Mouse (Mus musculus) limb, embryonic 15.5 days (tissue): ENCODE results near the gene Nubp2. TPM values are rescaled to one million over a fixed set of nuclear protein-coding genes. Genes with fewer than 3 reads are reported as not detected.

Source experiments
- ATAC-seq: fragments of 200-750 bp; cut with Nextera tagmentation; 2 replicates; pipeline ENCODE4 v1.8.0; 2017; ENCODE audit warnings: low read depth, moderate TSS enrichment; ENCODE audit not compliant: insufficient number of reproducible peaks, low FRiP score, low TSS enrichment
- H3K27ac ChIP-seq: fragments of 300-500 bp; sonication (generic); 2 replicates; pipeline ENCODE4 v1.5.1; 2015; ENCODE audit warnings: moderate library complexity, mild to moderate bottlenecking, inconsistent platforms
- H3K27me3 ChIP-seq: fragments of 300-500 bp; sonication (generic); 2 replicates; pipeline ENCODE4 v1.6.1; 2015; ENCODE audit warnings: inconsistent platforms
- H3K36me3 ChIP-seq: fragments of 300-500 bp; sonication (generic); 2 replicates; pipeline ENCODE4 v1.6.1; 2015; ENCODE audit warnings: inconsistent platforms
- H3K4me1 ChIP-seq: fragments of 300-500 bp; sonication (generic); 2 replicates; pipeline ENCODE4 v1.6.1; 2015; ENCODE audit warnings: inconsistent platforms
- H3K4me2 ChIP-seq: fragments of 300-500 bp; sonication (generic); 2 replicates; pipeline ENCODE4 v1.6.1; 2015; ENCODE audit warnings: mild to moderate bottlenecking, inconsistent platforms
- H3K4me3 ChIP-seq: fragments of 300-500 bp; sonication (generic); 2 replicates; pipeline ENCODE4 v1.5.1; 2015; ENCODE audit warnings: mild to moderate bottlenecking, inconsistent platforms
- H3K9ac ChIP-seq: fragments of 300-500 bp; sonication (generic); 2 replicates; pipeline ENCODE4 v1.6.1; 2015; ENCODE audit warnings: inconsistent platforms
- H3K9me3 ChIP-seq: fragments of 300-500 bp; sonication (generic); 2 replicates; pipeline ENCODE4 v1.6.1; 2016; ENCODE audit warnings: inconsistent platforms
- WGBS: fragments of 180-500 bp; shearing (Covaris S2); methylation state at CpG from one replicate; pipeline ENCODE4 v1.1.7; 2015; 5-methylcytosine and 5-hydroxymethylcytosine counted together
- polyA plus RNA-seq: library from polyadenylated mRNA; unstranded; fragments of >200 nt; fragmentation: Nextera tagmentation; extraction: Ambion mirVana; gene quantifications from 2 replicates; pipeline ENCODE4 v1.2.1, GENCODE M21; 2015

The Nubp2 gene
- polyA plus RNA-seq, 1 experiment from 2014 or later: 47.7 TPM

DNA sequence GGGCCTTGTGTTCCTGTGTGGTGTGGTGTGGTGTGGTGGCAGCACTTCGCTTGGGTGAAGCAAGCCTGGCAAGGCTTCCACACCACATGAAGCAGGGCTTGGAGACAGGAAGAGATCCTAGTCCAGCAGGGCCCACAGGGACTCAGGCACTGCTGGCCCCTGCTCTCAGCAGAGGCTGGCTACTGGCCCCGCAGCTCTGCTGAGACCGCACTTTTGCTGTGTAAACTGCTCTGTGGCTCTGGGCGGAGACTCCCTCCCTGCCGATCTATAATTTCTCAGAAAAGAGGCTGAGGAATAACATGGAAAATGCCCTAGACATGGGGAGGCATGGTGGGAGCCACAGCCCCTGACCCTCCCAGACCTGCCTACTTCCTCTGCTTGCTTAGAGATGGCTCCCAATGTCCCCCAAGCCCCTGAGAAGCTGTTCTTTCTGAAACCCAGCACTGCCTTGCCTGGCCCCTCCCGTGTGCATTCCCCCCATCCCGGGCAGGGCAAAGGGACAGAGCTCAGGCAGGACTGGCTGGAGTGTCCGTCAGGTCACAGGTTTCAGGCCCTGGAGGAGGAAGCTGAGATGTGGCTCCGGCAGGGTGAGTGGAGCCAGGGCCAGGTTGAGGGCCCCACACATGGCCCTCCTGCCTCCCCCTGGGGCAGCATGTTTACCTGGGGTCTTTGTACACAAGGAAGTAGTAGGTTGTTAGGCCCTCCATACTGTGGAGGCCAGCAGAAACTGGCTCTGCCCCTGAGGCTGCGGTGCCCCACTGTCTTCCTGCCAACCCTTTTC, 8.6 kb downstream of the Nubp2 start:
- H3K36me3 ChIP-seq: peaks cover 5% of the 10 kb centered on the region
- no peak overlapping the region for H3K27ac ChIP-seq
- no peaks in the 10 kb centered on the region for H3K27me3 ChIP-seq
- no peak overlapping the region for H3K4me3 ChIP-seq
- H3K9ac ChIP-seq: no peak overlapping the region
- ATAC-seq: peak; percentile 44; the same call in 1 of the 2 replicates
- no peaks in the 10 kb centered on the region for H3K9me3 ChIP-seq
- no peak overlapping the region for H3K4me2 ChIP-seq
- WGBS: 51% methylated on average over 10 of the region's 10 CpGs
- H3K4me1 ChIP-seq: peaks cover 9% of the 10 kb centered on the region; the same call in 1 of the 2 replicates

DNA sequence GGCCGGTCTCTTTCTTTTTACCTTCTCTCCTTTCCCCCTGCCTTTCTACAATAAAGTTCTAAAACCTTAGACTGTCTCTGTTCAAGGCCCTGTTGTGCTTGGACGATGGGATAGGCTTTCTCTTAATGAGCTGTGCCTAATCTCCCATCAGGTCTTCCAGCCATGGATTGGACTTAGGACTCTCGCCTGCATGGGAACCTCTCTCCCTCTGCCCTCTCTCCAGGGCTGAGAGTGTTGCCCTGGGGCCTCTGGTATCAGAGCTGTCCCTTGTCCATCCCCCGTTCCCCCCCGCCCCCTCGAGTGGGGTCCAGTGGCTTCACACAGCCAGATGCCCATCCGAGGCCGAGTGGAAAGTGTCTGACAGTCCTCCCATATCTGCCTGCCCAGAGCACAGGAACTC, 11.2 kb downstream of the Nubp2 start:
- Histone ChIP-seq H3K36me3 (no peaks in the 10 kb centered on the region), H3K27ac (no peak overlapping the region), H3K9me3 (no peaks in the 10 kb centered on the region), H3K27me3 (no peaks in the 10 kb centered on the region), H3K9ac (no peak overlapping the region), H3K4me3 (no peak overlapping the region), H3K4me1 (peaks cover 9% of the 10 kb centered on the region; the same call in 1 of the 2 replicates), H3K4me2 (no peak overlapping the region)
- no peak for ATAC-seq
- whole genome bisulfite sequencing: 78% methylated on average over 8 of the region's 8 CpGs

DNA sequence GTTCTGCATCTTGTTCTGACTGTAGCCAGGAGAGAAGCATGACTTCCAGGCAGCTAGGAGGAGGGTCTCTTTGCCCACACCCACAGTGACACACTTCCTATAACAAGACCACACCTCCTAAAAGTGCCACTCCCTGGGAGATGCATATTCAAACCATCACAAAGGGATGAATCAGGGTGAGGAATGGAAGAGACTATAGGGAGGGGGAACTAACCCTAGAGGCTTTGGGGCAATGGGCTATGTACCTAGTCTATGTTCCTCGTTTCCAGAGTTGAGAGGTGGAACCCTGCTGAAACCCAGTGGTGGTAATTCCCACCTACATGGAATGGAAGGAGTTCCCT, 11.8 kb downstream of the Nubp2 start:
- no peaks in the 10 kb centered on the region for H3K36me3 ChIP-seq
- no peak for ATAC-seq
- H3K4me2 ChIP-seq: no peak overlapping the region
- H3K27me3 ChIP-seq: no peaks in the 10 kb centered on the region
- no peaks in the 10 kb centered on the region for H3K9me3 ChIP-seq
- H3K4me1 ChIP-seq: peaks cover 9% of the 10 kb centered on the region; the same call in 1 of the 2 replicates
- H3K27ac ChIP-seq: no peak overlapping the region
- no peak overlapping the region for H3K4me3 ChIP-seq
- WGBS: 67% methylated on average over 1 of the region's 1 CpGs
- H3K9ac ChIP-seq: no peak overlapping the region

- Histone ChIP-seq H3K36me3 (no peaks in the 10 kb centered on the region), H3K27me3 (no peaks in the 10 kb centered on the region), H3K9ac (no peak overlapping the region), H3K4me1 (peaks cover 9% of the 10 kb centered on the region; the same call in 1 of the 2 replicates), H3K27ac (no peak overlapping the region), H3K9me3 (no peaks in the 10 kb centered on the region), H3K4me3 (no peak overlapping the region), H3K4me2 (no peak overlapping the region)
- WGBS: 52% methylated on average over 4 of the region's 4 CpGs
- no peak for ATAC-seq
Measured at GRCm38 (mm10) chr17:24873695-24874404, 12.3 kb downstream of the Nubp2 start.

GRCm38 (mm10) chr17:24867914-24868313, 18.2 kb downstream of the Nubp2 start:
- no peaks in the 10 kb centered on the region for H3K4me1 ChIP-seq
- no peaks in the 10 kb centered on the region for H3K9me3 ChIP-seq
- 89% methylated on average over 10 of the region's 10 CpGs for WGBS
- no peak overlapping the region for H3K27ac ChIP-seq
- H3K4me3 ChIP-seq: no peak overlapping the region
- ATAC-seq: no peak
- peaks cover 25% of the 10 kb centered on the region for H3K36me3 ChIP-seq
- no peaks in the 10 kb centered on the region for H3K27me3 ChIP-seq
- no peak overlapping the region for H3K9ac ChIP-seq
- no peak overlapping the region for H3K4me2 ChIP-seq

- no peak for ATAC-seq
- Histone ChIP-seq H3K4me3 (no peak within 1 kb of the TSS), H3K4me1 (no peaks in the 10 kb centered on the region), H3K27ac (no peak within 1 kb of the TSS), H3K27me3 (no peaks in the 10 kb centered on the region), H3K9me3 (no peaks in the 10 kb centered on the region), H3K9ac (no peak within 1 kb of the TSS), H3K4me2 (no peak within 1 kb of the TSS), H3K36me3 (peaks cover 45% of the 10 kb centered on the region)
- 88% methylated on average over 8 of the region's 8 CpGs for WGBS
Measured at GRCm38 (mm10) chr17:24865776-24866175, 20.4 kb downstream of the Nubp2 start, which contains the start of gene Igfals. Igfals (plus strand) TSS chr17:24865997.

DNA sequence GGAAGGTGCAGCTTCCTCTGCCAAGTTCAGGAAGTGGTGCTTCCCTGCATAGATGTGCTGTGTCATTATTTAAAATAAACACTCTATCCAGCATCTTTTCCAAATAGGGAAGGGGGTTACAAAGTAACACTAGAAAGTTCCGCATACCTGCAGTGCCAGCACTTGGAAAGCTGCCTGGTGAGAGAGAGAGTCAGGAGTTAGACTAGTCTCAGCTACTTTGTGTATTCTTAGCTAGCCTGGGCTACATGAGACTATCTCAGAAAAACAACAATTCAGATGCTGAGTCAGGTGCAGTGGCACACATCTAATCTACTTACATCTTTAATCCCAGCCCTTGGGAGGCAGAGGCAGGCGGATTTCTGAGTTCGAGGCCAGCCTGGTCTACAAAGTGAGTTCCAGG, 24.4 kb downstream of the Nubp2 start:
- Histone ChIP-seq H3K4me1 (no peaks in the 10 kb centered on the region), H3K36me3 (peaks cover 63% of the 10 kb centered on the region), H3K4me3 (no peak overlapping the region), H3K27me3 (no peaks in the 10 kb centered on the region), H3K4me2 (no peak overlapping the region), H3K27ac (no peak overlapping the region), H3K9ac (no peak overlapping the region), H3K9me3 (no peaks in the 10 kb centered on the region)
- no peak for ATAC-seq
- 91% methylated on average over 3 of the region's 3 CpGs for WGBS

DNA sequence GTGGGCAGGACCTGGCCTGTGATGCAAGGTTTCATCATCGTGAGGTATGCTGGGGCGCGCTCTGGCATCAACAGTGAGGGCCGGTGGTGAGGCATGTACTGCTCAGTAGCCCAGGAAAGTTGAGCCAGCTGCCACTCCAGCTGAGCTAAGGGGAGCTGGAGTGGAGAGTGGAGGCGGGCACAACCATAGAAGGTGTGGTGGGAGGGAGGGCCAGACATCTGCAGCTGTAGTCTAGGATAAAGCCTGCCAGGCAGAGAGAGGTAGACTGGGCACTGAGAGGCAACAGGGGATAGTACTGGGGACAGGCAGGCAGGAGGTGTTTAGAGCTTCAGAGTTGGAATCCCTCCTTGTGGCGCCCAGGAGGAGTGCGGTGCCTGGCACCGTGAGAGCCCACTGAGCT, 26.1 kb downstream of the Nubp2 start:
- 91% methylated on average over 8 of the region's 8 CpGs for WGBS

GRCm38 (mm10) chr17:24858967-24859366, 27.2 kb downstream of the Nubp2 start:
- ATAC-seq: no peak
- H3K9me3 ChIP-seq: no peaks in the 10 kb centered on the region
- no peak overlapping the region for H3K4me2 ChIP-seq
- no peak overlapping the region for H3K4me3 ChIP-seq
- H3K36me3 ChIP-seq: peaks cover 56% of the 10 kb centered on the region
- no peaks in the 10 kb centered on the region for H3K27me3 ChIP-seq
- WGBS: 91% methylated on average over 6 of the region's 6 CpGs
- no peak overlapping the region for H3K9ac ChIP-seq
- H3K4me1 ChIP-seq: no peaks in the 10 kb centered on the region
- no peak overlapping the region for H3K27ac ChIP-seq

More for the DNA sequence above, 26.1 kb downstream of the Nubp2 start:
- no peak overlapping the region for H3K9ac ChIP-seq
- H3K4me2 ChIP-seq: no peak overlapping the region
- no peak for ATAC-seq
- no peak overlapping the region for H3K4me3 ChIP-seq
- H3K27ac ChIP-seq: no peak overlapping the region
- H3K27me3 ChIP-seq: no peaks in the 10 kb centered on the region
- H3K9me3 ChIP-seq: no peaks in the 10 kb centered on the region
- peaks cover 55% of the 10 kb centered on the region for H3K36me3 ChIP-seq
- no peaks in the 10 kb centered on the region for H3K4me1 ChIP-seq

- H3K4me1 ChIP-seq: no peaks in the 10 kb centered on the region
- no peak overlapping the region for H3K27ac ChIP-seq
- ATAC-seq: no peak
- H3K4me3 ChIP-seq: no peak overlapping the region
- no peaks in the 10 kb centered on the region for H3K27me3 ChIP-seq
- WGBS: 79% methylated on average over 8 of the region's 8 CpGs
- H3K9me3 ChIP-seq: no peaks in the 10 kb centered on the region
- peaks cover 58% of the 10 kb centered on the region for H3K36me3 ChIP-seq
- H3K9ac ChIP-seq: no peak overlapping the region
- no peak overlapping the region for H3K4me2 ChIP-seq
Measured at GRCm38 (mm10) chr17:24857831-24858470, 28.2 kb downstream of the Nubp2 start.

GRCm38 (mm10) chr17:24856589-24856988, 29.6 kb downstream of the Nubp2 start:
- no peak overlapping the region for H3K9ac ChIP-seq
- H3K4me1 ChIP-seq: no peaks in the 10 kb centered on the region
- no peak overlapping the region for H3K4me2 ChIP-seq
- peaks cover 51% of the 10 kb centered on the region for H3K36me3 ChIP-seq
- peaks cover 2% of the 10 kb centered on the region for H3K27me3 ChIP-seq
- no peaks in the 10 kb centered on the region for H3K9me3 ChIP-seq
- H3K27ac ChIP-seq: no peak overlapping the region
- no peak for ATAC-seq
- no peak overlapping the region for H3K4me3 ChIP-seq
- 87% methylated on average over 13 of the region's 13 CpGs for WGBS
